Mouse (Mus musculus) liver, embryonic 14.5 days (tissue): ENCODE measurements around the gene Msn. TPM values are rescaled to one million over a fixed set of nuclear protein-coding genes. Genes with fewer than 3 reads are reported as not detected.

ENCODE experiments used
- ATAC-seq: fragments of 200-750 bp; cut with Nextera tagmentation; 2 replicates; pipeline ENCODE4 v1.8.0; 2017; ENCODE audit warnings: moderate number of reproducible peaks, mild to moderate bottlenecking, moderate library complexity; ENCODE audit not compliant: insufficient read depth
- DNase-seq, 3 experiments: peaks; one replicate each; pipeline ENCODE4 v3.0.0-alpha.2; 2012 to 2013; ENCODE audit warnings: low read depth in 3 of 3, low spot score in 3 of 3
- H3K27ac ChIP-seq: fragments of 300-500 bp; sonication (generic); 2 replicates; pipeline ENCODE4 v1.5.1; 2014; ENCODE audit warnings: moderate library complexity, mild to moderate bottlenecking, control low read depth, inconsistent platforms
- H3K27me3 ChIP-seq: fragments of 300-500 bp; sonication (generic); 2 replicates; pipeline ENCODE4 v1.6.1; 2014; ENCODE audit warnings: mild to moderate bottlenecking, low read length, moderate library complexity; ENCODE audit not compliant: control insufficient read depth, insufficient read depth
- H3K36me3 ChIP-seq: fragments of 300-500 bp; sonication (generic); replicated peaks from 2 replicates; pipeline ENCODE4 v1.6.1; 2014; ENCODE audit warnings: low read depth; ENCODE audit not compliant: control insufficient read depth, insufficient read depth
- H3K4me1 ChIP-seq, 2 experiments: fragments of 200-500 bp in 1 of 2; fragments of 300-500 bp in 1 of 2; sonication (generic) in 1 of 2; replicated peaks; 2 replicates each; pipeline ENCODE4 v1.6.1; 2012 to 2014; ENCODE audit warnings: antibody characterized with exemption in 1 of 2, inconsistent platforms in 1 of 2, low read length in 1 of 2; ENCODE audit not compliant: control insufficient read depth in 2 of 2, insufficient read depth in 2 of 2
- H3K4me2 ChIP-seq: fragments of 300-500 bp; sonication (generic); 2 replicates; pipeline ENCODE4 v1.6.1; 2014; ENCODE audit warnings: low read depth, mild to moderate bottlenecking, control low read depth, moderate library complexity
- H3K4me3 ChIP-seq, 2 experiments: fragments of 200-500 bp in 1 of 2; fragments of 300-500 bp in 1 of 2; sonication (generic) in 1 of 2; 2 replicates each; pipeline ENCODE4 v1.5.1; 2012 to 2014; ENCODE audit warnings: low read depth in 2 of 2, low read length in 2 of 2, mild to moderate bottlenecking in 2 of 2, control low read depth in 1 of 2, inconsistent platforms in 1 of 2, moderate library complexity in 1 of 2; ENCODE audit not compliant: insufficient read depth in 1 of 2
- H3K9ac ChIP-seq: fragments of 300-500 bp; sonication (generic); replicated peaks from 2 replicates; pipeline ENCODE4 v1.6.1; 2014; ENCODE audit warnings: mild to moderate bottlenecking, control low read depth, moderate library complexity
- H3K9me3 ChIP-seq: fragments of 300-500 bp; sonication (generic); 2 replicates; pipeline ENCODE4 v1.6.1; 2016; ENCODE audit warnings: low read length, mixed read lengths; ENCODE audit not compliant: control insufficient read depth
- CTCF ChIP-seq: IDR thresholded peaks from 2 replicates; pipeline ENCODE4 v1.5.1; 2016; ENCODE audit warnings: antibody characterized with exemption, low read depth, control low read depth
- EP300 ChIP-seq: IDR thresholded peaks from 2 replicates; pipeline ENCODE4 v1.6.1; 2016; ENCODE audit warnings: antibody characterized with exemption, low read depth
- WGBS: fragments of 180-500 bp; shearing (Covaris S2); extraction: QIAGEN DNeasy Blood & Tissue Kit; methylation state at CpG from one replicate; pipeline ENCODE4 v1.1.7; 2014; ENCODE audit not compliant: insufficient replicate concordance; 5-methylcytosine and 5-hydroxymethylcytosine counted together
- polyA plus RNA-seq, 2 experiments: library from polyadenylated mRNA; depleted of rRNA in 1 of 2; stranded (reverse) in 1 of 2; unstranded in 1 of 2; fragments of >200 nt; fragmentation: Nextera tagmentation in 1 of 2; extraction: Ambion mirVana in 1 of 2; gene quantifications; 2 replicates each; pipeline versions ENCODE4 v1.2.1 to v1.2.3; 2012 to 2014

The Msn gene
- polyA plus RNA-seq, 2 experiments = 32.4 to 53.3 TPM

DNA sequence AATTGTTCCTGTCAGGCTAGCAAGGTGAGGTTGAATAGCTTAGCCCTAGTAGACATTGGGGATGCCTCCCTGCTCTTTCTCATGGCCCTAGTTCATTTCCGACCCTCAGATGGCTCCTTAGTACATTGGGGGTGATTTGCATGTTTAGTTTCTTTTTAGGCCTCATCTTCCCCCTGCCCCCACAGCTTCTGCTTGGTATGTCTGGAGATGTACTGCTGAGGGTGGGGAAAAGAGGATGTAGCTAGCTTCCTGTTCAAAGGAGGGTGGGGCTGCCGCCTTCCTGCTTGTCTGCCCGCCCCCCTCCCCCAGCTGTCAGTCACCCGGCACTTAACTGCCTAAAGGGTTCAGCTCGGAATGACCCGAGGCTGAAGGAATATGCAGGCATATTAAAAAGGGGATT, 34.8 kb downstream of the Msn start:
- WGBS = 23% methylated on average over 6 of the region's 6 CpGs
- ATAC-seq (peak; percentile 53; the same call in 1 of the 2 replicates), DNase-seq (no peak)

DNA sequence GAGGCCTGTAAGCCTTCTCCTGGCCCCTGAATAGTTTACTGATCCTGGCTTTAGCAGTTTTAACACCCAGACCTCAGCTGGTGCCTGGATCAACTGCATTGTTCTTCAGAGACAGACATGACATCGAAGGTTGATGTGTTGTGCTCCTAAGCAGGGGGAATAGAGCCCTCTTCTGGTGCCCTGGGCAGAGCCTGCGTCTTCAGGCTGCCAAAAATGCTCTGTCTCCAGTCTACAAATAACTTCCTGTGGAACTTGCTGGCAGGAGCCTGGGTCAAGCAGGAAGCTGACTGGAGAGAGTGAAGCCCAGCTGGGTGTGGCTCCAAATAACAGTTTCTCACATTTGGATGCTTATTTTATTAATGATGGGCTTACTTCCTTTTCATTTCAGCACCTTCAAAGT, 37.4 kb downstream of the Msn start:
- no peaks in the 10 kb centered on the region for H3K9me3 ChIP-seq
- H3K27ac ChIP-seq = no peak overlapping the region
- H3K9ac ChIP-seq = no peak overlapping the region

More for the DNA sequence above, 34.8 kb downstream of the Msn start:
- no peak for TF ChIP-seq CTCF
- no peak for TF ChIP-seq EP300
- Histone ChIP-seq H3K27ac (no peak overlapping the region), H3K9ac (no peak overlapping the region), H3K36me3 (no peaks in the 10 kb centered on the region), H3K9me3 (no peaks in the 10 kb centered on the region), H3K4me3 (no peak overlapping the region), H3K4me2 (peak overlapping the region; percentile 27), H3K4me1 (peaks cover 4 to 35% of the 10 kb centered on the region in 2 experiments; a peak in 3 of 4 replicates), H3K27me3 (no peaks in the 10 kb centered on the region)

DNA sequence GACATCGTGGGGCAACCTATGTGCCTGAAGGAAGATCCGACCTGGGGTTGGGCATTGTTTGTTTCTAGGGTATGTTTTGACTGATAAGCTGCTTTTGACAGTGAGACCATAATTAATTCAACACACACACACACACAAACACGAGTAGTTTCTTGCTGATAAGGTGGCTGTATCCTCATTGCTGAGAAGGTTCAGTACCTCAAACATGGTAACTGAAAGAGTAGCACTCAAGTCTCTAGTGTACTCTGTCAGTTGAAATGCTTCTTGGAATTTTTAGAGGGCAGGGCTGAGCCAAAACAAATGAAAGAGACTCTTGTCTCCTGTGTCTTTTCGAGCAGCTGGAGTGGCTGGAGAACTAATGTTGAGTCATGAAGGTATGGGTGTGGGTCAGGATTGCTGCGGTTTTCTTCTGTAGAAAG, 38.4 kb downstream of the Msn start:
- Histone ChIP-seq H3K36me3 (no peaks in the 10 kb centered on the region), H3K4me3 (no peak overlapping the region), H3K4me1 (peaks cover 4 to 36% of the 10 kb centered on the region in 2 experiments; a peak in 3 of 4 replicates), H3K4me2 (peak overlapping the region; percentile 34), H3K27me3 (no peaks in the 10 kb centered on the region), H3K9ac (no peak overlapping the region), H3K27ac (no peak overlapping the region; the same call in 1 of the 2 replicates), H3K9me3 (no peaks in the 10 kb centered on the region)
- TF ChIP-seq EP300 = peak; percentile 54
- TF ChIP-seq CTCF = no peak
- peak; percentile 66 for ATAC-seq
- peak in 1 of 3 experiments; percentile 37 for DNase-seq
- WGBS = 17% methylated on average over 5 of the region's 5 CpGs

More for the DNA sequence above, 37.4 kb downstream of the Msn start:
- no peak for ATAC-seq
- TF ChIP-seq EP300 = no peak
- TF ChIP-seq CTCF = peak; percentile 27; the same call in 1 of the 2 replicates
- WGBS = 22% methylated on average over 2 of the region's 2 CpGs
- H3K4me1 ChIP-seq = peaks cover 4 to 35% of the 10 kb centered on the region in 2 experiments; a peak in 3 of 4 replicates
- no peak overlapping the region for H3K4me2 ChIP-seq
- H3K36me3 ChIP-seq = no peaks in the 10 kb centered on the region
- H3K4me3 ChIP-seq = no peak overlapping the region
- no peaks in the 10 kb centered on the region for H3K27me3 ChIP-seq
- no peak for DNase-seq

- H3K9me3 ChIP-seq = no peaks in the 10 kb centered on the region
- no peak overlapping the region for H3K9ac ChIP-seq
- no peaks in the 10 kb centered on the region for H3K36me3 ChIP-seq
- H3K27ac ChIP-seq = 0 out of 2 replicates have a peak overlapping the region, but pooled peaks have one; percentile 10
- no peaks in the 10 kb centered on the region for H3K27me3 ChIP-seq
- 26% methylated on average over 6 of the region's 6 CpGs for WGBS
- DNase-seq (no peak), ATAC-seq (no peak)
- H3K4me3 ChIP-seq = no peak overlapping the region
- TF ChIP-seq EP300 = no peak
- no peak for TF ChIP-seq CTCF
- H3K4me2 ChIP-seq = no peak overlapping the region; the same call in 1 of the 2 replicates
- peaks cover 4 to 36% of the 10 kb centered on the region in 2 experiments; a peak in 3 of 4 replicates for H3K4me1 ChIP-seq
These were observed 39.2 kb downstream of the Msn start for GRCm38 (mm10) chrX:96134840-96135580.

DNA sequence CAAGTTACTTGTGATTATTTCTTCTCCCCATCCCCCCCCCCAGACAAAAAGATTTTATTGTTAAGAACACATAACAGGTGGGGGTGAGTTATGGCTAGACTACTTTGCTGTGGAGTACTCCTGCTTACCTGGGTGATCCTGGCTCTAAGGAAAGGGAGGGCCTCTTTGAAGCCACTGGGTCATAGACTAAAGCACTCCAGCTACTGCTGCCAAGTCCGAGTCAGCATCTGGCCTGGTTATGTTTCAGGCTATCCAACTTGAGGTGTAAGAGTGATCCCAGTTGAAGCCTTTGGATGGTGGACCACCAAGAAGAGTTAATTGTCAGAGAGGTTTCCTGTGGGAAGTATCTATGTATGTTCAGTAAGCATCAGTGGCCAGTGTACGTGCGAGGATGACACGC, 39.7 kb downstream of the Msn start:
- Histone ChIP-seq H3K9ac (no peak overlapping the region), H3K9me3 (no peaks in the 10 kb centered on the region), H3K4me3 (no peak overlapping the region), H3K27ac (no peak overlapping the region), H3K4me1 (peaks cover 4 to 31% of the 10 kb centered on the region in 2 experiments; a peak in 2 of 4 replicates), H3K27me3 (no peaks in the 10 kb centered on the region), H3K4me2 (no peak overlapping the region), H3K36me3 (no peaks in the 10 kb centered on the region)
- DNase-seq = no peak
- WGBS = 68% methylated on average over 4 of the region's 4 CpGs
- TF ChIP-seq CTCF (no peak), EP300 (no peak)
- ATAC-seq = no peak
